Mouse (Mus musculus) activated CD4-positive, CD25-positive, alpha-beta regulatory T cell, adult 9 weeks (primary cell): Measurements from ENCODE around the gene Nrp2. TPM values are rescaled to one million over a fixed set of nuclear protein-coding genes. Genes with fewer than 3 reads are reported as not detected.

Source experiments
- polyA plus RNA-seq: library from polyadenylated mRNA; unstranded; fragments of 100-300 nt; shearing (Covaris generic); gene quantifications from one replicate; pipeline ENCODE4 v1.2.1, GENCODE M21; 2017

Gene Nrp2
- 0.42 TPM for polyA plus RNA-seq

DNA sequence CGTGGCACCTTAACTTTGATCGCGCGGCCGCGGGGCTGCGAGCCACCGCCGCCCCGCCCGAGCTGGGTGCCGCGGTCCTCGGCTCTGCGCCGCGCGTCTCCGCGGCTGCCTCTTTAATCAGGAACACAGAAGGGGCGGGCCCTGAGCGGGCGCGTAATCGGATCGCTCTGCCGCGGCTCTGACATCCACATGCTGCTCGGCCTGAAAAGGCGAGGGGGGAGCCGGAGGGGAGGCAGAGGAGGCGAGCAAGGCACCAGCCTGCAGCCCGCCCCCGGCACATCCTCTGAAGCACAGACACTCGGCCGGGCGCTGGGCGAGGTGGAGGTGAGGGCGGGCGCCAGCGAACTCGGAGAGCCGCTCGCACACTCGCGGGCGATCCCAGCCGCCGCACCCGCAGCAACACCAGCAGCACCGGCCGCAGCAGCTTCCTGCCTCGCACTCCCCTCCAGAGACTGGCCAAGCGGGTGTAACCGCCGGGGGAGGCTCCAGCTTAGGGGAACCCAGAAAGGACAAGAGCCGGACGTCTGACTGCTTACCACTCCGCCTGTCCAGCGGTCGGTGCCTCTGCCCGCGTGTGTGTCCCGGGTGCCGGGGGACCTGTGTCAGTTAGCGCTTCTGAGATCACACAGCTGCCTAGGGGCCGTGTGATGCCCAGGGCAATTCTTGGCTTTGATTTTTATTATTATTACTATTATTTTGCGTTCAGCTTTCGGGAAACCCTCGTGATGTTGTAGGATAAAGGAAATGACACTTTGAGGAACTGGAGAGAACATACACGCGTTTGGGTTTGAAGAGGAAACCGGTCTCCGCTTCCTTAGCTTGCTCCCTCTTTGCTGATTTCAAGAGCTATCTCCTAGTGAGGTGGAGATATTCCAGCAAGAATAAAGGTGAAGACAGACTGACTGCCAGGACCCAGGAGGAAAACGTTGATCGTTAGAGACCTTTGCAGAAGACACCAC is at the start of gene Nrp2:
TSS of gene Nrp2 (plus strand) at position 128 of the 959 bp plus-strand sequence.

